Mouse (Mus musculus): ENCODE results near the gene Phf23. TPM values are rescaled to one million over a fixed set of nuclear protein-coding genes. Genes with fewer than 3 reads are reported as not detected.

The Phf23 gene
- total and polyA plus RNA-seq, 2 experiments from 2014 or later: 27.4 to 34.2 TPM

DNA sequence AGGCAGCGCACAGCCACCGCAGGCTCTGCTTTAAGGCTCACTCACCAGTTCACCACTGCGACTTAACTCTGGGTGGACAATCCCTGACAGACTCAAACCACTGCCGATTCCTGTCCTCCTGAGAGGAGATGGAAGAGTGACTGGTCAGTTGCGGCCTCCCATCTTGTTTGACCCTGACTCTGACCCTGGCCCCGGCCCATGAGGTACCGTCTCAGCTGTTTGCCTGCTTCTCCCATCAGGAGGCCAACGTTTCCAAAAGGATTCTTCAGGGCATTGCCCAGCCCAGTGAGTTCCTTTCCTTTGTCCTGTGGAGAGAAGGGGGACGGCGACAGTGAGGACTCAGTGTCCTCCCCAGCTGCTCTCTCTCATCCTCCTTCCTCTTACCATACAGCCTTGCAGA is 15.4 kb downstream of the Phf23 start:
- H3K4me2 ChIP-seq (ENCODE audit: low read depth, low read length): no peak overlapping the region
- TF ChIP-seq CTCF (IDR thresholded peaks at IDR 0.05; ENCODE audit: low read depth): no peak
- TF ChIP-seq EP300 (IDR thresholded peaks at IDR 0.05; ENCODE audit: low read depth): no peak
- peaks cover 10% of the 10 kb centered on the region; the same call in 1 of the 2 replicates for H3K4me1 ChIP-seq (ENCODE audit: control insufficient read depth, insufficient read depth)
- no peaks in the 10 kb centered on the region for H3K27me3 ChIP-seq (ENCODE audit: control insufficient read depth, insufficient read depth, low read length)
- H3K4me3 ChIP-seq (ENCODE audit: low read depth, low read length): no peak overlapping the region
- no peak overlapping the region for H3K27ac ChIP-seq (ENCODE audit: low read depth)
- no peaks in the 10 kb centered on the region for H3K9me3 ChIP-seq (replicated peaks; ENCODE audit: control insufficient read depth, low read length)
- peaks cover 82% of the 10 kb centered on the region for H3K36me3 ChIP-seq (replicated peaks; ENCODE audit: control insufficient read depth, insufficient read depth, low read length)
- no peak for ATAC-seq (ENCODE audit: insufficient read depth, low read depth)
- 85% methylated on average over 10 of the region's 10 CpGs for WGBS
- H3K9ac ChIP-seq (replicated peaks; ENCODE audit: low read depth, low read length): no peak overlapping the region
- DNase-seq (ENCODE audit: low spot score): no peak

DNA sequence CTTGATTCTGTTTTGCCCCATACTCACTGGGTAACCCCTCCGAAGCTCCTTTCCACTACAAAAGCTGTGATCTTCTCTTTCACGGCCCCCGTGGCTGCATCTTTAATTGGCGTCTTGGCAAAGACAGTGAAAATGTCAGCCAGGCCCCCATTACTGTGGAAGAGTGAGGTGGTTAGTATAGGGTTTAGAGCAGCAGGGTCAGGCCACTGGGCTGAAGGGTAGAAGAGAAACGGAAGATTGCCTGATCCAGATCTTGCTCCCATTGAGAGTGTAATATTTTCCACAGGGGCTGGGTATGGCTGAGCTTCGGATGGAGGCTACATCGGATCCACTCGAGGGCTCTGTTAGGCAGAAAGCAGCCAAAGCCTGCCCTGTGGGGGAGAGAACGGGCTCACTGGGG is 17.4 kb downstream of the Phf23 start:
- Histone ChIP-seq H3K4me1 (ENCODE audit: control insufficient read depth, insufficient read depth) (peaks cover 15% of the 10 kb centered on the region), H3K9me3 (replicated peaks; ENCODE audit: control insufficient read depth, low read length) (no peaks in the 10 kb centered on the region), H3K27me3 (ENCODE audit: control insufficient read depth, insufficient read depth, low read length) (no peaks in the 10 kb centered on the region), H3K4me3 (ENCODE audit: low read depth, low read length) (no peak overlapping the region), H3K36me3 (replicated peaks; ENCODE audit: control insufficient read depth, insufficient read depth, low read length) (peaks cover 62% of the 10 kb centered on the region), H3K27ac (ENCODE audit: low read depth) (no peak overlapping the region), H3K4me2 (ENCODE audit: low read depth, low read length) (no peak overlapping the region), H3K9ac (replicated peaks; ENCODE audit: low read depth, low read length) (no peak overlapping the region)
- TF ChIP-seq EP300 (IDR thresholded peaks at IDR 0.05; ENCODE audit: low read depth) (no peak), CTCF (IDR thresholded peaks at IDR 0.05; ENCODE audit: low read depth) (no peak)
- no peak for ATAC-seq (ENCODE audit: insufficient read depth, low read depth)
- DNase-seq (ENCODE audit: low spot score): no peak
- 83% methylated on average over 9 of the region's 9 CpGs for WGBS

DNA sequence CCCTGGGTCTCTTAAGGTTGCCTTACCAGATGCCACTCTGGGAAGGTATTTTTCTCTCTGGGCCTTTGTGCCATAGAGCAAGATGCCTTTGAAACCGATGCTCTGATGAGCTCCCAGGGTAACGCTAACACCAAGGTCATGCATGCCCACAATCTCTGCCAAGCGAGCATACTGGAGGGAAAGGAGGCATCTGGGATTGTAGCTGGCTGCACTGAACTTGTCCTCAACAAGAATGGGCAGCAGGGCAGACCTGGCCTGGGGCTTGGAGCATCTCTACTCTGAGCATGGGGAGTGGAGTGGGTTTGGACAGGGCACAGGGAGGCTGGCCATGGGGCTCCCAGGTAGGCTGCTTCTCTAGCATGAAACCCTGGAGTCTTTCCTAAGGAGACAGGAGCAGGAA is 17.8 kb downstream of the Phf23 start:
- ATAC-seq (ENCODE audit: insufficient read depth, low read depth) (no peak), DNase-seq (ENCODE audit: low spot score) (no peak)
- TF ChIP-seq EP300 (IDR thresholded peaks at IDR 0.05; ENCODE audit: low read depth): no peak
- TF ChIP-seq CTCF (IDR thresholded peaks at IDR 0.05; ENCODE audit: low read depth): no peak
- 60% methylated on average over 3 of the region's 3 CpGs for WGBS
- H3K9me3 ChIP-seq (replicated peaks; ENCODE audit: control insufficient read depth, low read length): no peaks in the 10 kb centered on the region
- no peak overlapping the region for H3K27ac ChIP-seq (ENCODE audit: low read depth)
- peaks cover 18% of the 10 kb centered on the region for H3K4me1 ChIP-seq (ENCODE audit: control insufficient read depth, insufficient read depth)
- no peak overlapping the region for H3K4me3 ChIP-seq (ENCODE audit: low read depth, low read length)
- H3K9ac ChIP-seq (replicated peaks; ENCODE audit: low read depth, low read length): no peak overlapping the region
- H3K27me3 ChIP-seq (ENCODE audit: control insufficient read depth, insufficient read depth, low read length): no peaks in the 10 kb centered on the region
- H3K4me2 ChIP-seq (ENCODE audit: low read depth, low read length): no peak overlapping the region
- peaks cover 57% of the 10 kb centered on the region for H3K36me3 ChIP-seq (replicated peaks; ENCODE audit: control insufficient read depth, insufficient read depth, low read length)

DNA sequence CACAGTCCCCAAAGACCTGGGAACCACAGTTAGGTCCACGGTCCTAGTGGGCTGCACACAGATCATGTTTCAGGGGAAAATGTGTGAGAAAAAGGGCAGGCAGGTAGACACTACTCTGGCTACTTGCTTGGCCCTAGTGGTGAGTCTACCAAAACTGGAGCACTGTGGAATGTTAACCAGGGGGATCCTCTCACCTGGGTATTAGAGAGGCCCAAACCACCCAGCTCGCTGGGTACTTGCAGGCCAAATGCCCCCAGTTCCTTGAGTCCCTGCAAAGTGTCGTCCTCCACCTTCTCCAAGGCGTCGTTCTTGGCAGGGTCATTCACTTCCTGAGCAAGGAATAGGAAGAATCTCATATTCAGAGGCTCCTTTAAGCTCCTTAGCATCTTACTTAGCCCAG is 18.5 kb downstream of the Phf23 start:
- DNase-seq (ENCODE audit: low spot score): no peak
- H3K4me2 ChIP-seq (ENCODE audit: low read depth, low read length): peak overlapping the region; percentile 84

DNA sequence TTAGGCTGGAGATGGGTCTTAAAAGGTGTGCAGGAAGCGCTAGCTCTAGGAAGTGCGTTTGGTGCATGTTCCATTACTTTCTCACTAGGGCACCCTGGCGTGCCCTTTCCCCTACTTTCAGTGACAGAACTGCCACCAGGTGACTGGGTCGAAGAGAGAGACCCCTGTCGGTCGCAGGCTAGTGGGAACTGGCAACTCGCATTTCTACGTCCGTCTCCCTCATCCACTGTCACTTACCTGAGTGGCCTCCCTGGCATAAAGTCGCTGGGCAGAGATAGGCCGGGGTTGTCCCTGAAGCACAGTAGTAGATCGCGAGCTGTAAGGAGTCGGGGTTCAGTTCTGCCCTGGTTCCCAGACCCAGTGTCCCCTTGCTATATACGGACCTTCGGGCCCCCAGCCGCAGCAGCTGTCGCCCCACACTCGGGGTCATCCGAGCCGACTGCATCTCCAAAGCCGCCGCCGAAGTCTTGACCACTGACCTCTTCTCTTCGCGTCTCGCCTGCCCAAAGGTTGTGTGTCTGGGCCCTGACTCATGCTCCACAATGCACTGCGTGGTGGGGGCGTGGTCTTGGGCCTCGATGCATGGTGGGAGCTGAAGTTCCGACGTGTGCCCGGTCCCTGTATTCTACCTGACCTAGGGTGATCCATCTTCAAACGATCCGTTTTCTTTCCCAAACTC is 19.4 kb downstream of the Phf23 start, which contains the start of gene Acadvl:
Acadvl (minus strand) TSS at position 532 of the 679 bp plus-strand sequence.
- H3K27ac ChIP-seq (ENCODE audit: low read depth): peak within 1 kb of the TSS; percentile 94
- peaks cover 23% of the 10 kb centered on the region for H3K4me1 ChIP-seq (ENCODE audit: control insufficient read depth, insufficient read depth)
- H3K9me3 ChIP-seq (replicated peaks; ENCODE audit: control insufficient read depth, low read length): no peaks in the 10 kb centered on the region
- peak within 1 kb of the TSS; percentile 84 for H3K4me2 ChIP-seq (ENCODE audit: low read depth, low read length)
- H3K27me3 ChIP-seq (ENCODE audit: control insufficient read depth, insufficient read depth, low read length): no peaks in the 10 kb centered on the region
- under 1% methylated on average over 35 of the region's 35 CpGs for WGBS
- TF ChIP-seq EP300 (IDR thresholded peaks at IDR 0.05; ENCODE audit: low read depth) (peak; percentile 63; the same call in 1 of the 2 replicates), CTCF (IDR thresholded peaks at IDR 0.05; ENCODE audit: low read depth) (peak; percentile 55)
- ATAC-seq (ENCODE audit: insufficient read depth, low read depth): peak; percentile 90
- peak within 1 kb of the TSS; percentile 85 for H3K4me3 ChIP-seq (ENCODE audit: low read depth, low read length)
- DNase-seq (ENCODE audit: low spot score): peak; percentile 91
- peak within 1 kb of the TSS; percentile 92 for H3K9ac ChIP-seq (replicated peaks; ENCODE audit: low read depth, low read length)
- H3K36me3 ChIP-seq (replicated peaks; ENCODE audit: control insufficient read depth, insufficient read depth, low read length): peaks cover 41% of the 10 kb centered on the region

More for the DNA sequence above, 18.5 kb downstream of the Phf23 start:
- Histone ChIP-seq H3K36me3 (replicated peaks; ENCODE audit: control insufficient read depth, insufficient read depth, low read length) (peaks cover 51% of the 10 kb centered on the region), H3K27me3 (ENCODE audit: control insufficient read depth, insufficient read depth, low read length) (no peaks in the 10 kb centered on the region), H3K4me1 (ENCODE audit: control insufficient read depth, insufficient read depth) (peaks cover 19% of the 10 kb centered on the region), H3K4me3 (ENCODE audit: low read depth, low read length) (peak overlapping the region; percentile 85), H3K27ac (ENCODE audit: low read depth) (peak overlapping the region; percentile 94), H3K9ac (replicated peaks; ENCODE audit: low read depth, low read length) (peak overlapping the region; percentile 92), H3K9me3 (replicated peaks; ENCODE audit: control insufficient read depth, low read length) (no peaks in the 10 kb centered on the region)
- no peak for ATAC-seq (ENCODE audit: insufficient read depth, low read depth)
- TF ChIP-seq EP300 (IDR thresholded peaks at IDR 0.05; ENCODE audit: low read depth): no peak
- no peak for TF ChIP-seq CTCF (IDR thresholded peaks at IDR 0.05; ENCODE audit: low read depth)
- WGBS: 52% methylated on average over 5 of the region's 5 CpGs

Measured in heart, postnatal 0 days (tissue).